Mouse (Mus musculus) limb, embryonic 11.5 days (tissue): ENCODE results near the gene Slc6a13. TPM values are rescaled to one million over a fixed set of nuclear protein-coding genes. Genes with fewer than 3 reads are reported as not detected.

Experiments
- ATAC-seq: fragments of 200-750 bp; cut with Nextera tagmentation; 2 replicates; pipeline ENCODE4 v1.8.0; 2017; ENCODE audit warnings: low read depth; ENCODE audit not compliant: insufficient number of reproducible peaks, low FRiP score, low TSS enrichment
- DNase-seq: peaks from one replicate; pipeline ENCODE4 v3.0.0-alpha.2; 2015; ENCODE audit warnings: low spot score
- H3K27ac ChIP-seq: fragments of 300-500 bp; sonication (generic); replicated peaks from 2 replicates; pipeline ENCODE4 v1.5.1; 2014; ENCODE audit warnings: low read depth, mild to moderate bottlenecking, low read length
- H3K27me3 ChIP-seq: fragments of 300-500 bp; sonication (generic); 2 replicates; pipeline ENCODE4 v1.6.1; 2014; ENCODE audit warnings: mild to moderate bottlenecking, low read length, mixed read lengths; ENCODE audit not compliant: control insufficient read depth, insufficient read depth
- H3K36me3 ChIP-seq: fragments of 300-500 bp; sonication (generic); 2 replicates; pipeline ENCODE4 v1.6.1; 2014; ENCODE audit warnings: mild to moderate bottlenecking, low read length, moderate library complexity, mixed read lengths; ENCODE audit not compliant: control insufficient read depth, insufficient read depth
- H3K4me1 ChIP-seq: fragments of 300-500 bp; sonication (generic); 2 replicates; pipeline ENCODE4 v1.6.1; 2014; ENCODE audit warnings: low read length, mixed read lengths; ENCODE audit not compliant: control insufficient read depth, insufficient read depth
- H3K4me2 ChIP-seq: fragments of 300-500 bp; sonication (generic); 2 replicates; pipeline ENCODE4 v1.6.1; 2014; ENCODE audit warnings: low read depth, mild to moderate bottlenecking, moderate library complexity; ENCODE audit not compliant: severe bottlenecking
- H3K4me3 ChIP-seq: fragments of 300-500 bp; sonication (generic); 2 replicates; pipeline ENCODE4 v1.5.1; 2014; ENCODE audit warnings: low read depth, low read length
- H3K9ac ChIP-seq: fragments of 300-500 bp; sonication (generic); 2 replicates; pipeline ENCODE4 v1.6.1; 2014; ENCODE audit warnings: mild to moderate bottlenecking, low read length
- H3K9me3 ChIP-seq: fragments of 300-500 bp; sonication (generic); 2 replicates; pipeline ENCODE4 v1.6.1; 2016; ENCODE audit warnings: low read length; ENCODE audit not compliant: control insufficient read depth
- WGBS: fragments of 180-500 bp; shearing (Covaris S2); extraction: QIAGEN DNeasy Blood & Tissue Kit; methylation state at CpG from one replicate; pipeline ENCODE4 v1.1.7; 2014; 5-methylcytosine and 5-hydroxymethylcytosine counted together
- polyA plus RNA-seq: library from polyadenylated mRNA; unstranded; fragments of >200 nt; fragmentation: Nextera tagmentation; extraction: Ambion mirVana; gene quantifications from 2 replicates; pipeline ENCODE4 v1.2.1, GENCODE M21; 2014

Gene Slc6a13
- polyA plus RNA-seq, 1 experiment from 2014 or later = 1.3 TPM

DNA sequence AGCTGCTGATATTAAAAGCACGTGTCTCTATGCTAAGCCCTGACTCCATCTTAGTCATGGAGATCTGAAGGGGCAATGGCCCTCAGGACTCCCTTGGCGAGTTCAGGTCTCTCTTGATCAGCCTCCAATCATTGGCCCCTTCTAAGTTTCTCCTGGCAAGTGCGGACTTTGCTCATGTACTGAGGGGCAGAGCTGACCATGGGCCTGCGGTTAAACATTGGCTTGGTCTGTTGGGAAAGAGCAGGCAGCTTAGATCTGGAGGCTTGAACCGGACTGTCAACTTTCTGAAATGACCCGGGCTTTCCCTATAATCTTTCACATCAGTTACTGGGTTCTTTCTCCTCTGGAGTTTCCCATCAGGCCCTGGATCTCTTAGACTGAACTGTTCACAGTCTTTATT lies 11.0 kb downstream of the Slc6a13 start:
- no peak overlapping the region for H3K4me2 ChIP-seq
- H3K27ac ChIP-seq = no peak overlapping the region
- no peak for ATAC-seq
- no peaks in the 10 kb centered on the region for H3K27me3 ChIP-seq
- H3K9me3 ChIP-seq = no peaks in the 10 kb centered on the region
- H3K4me3 ChIP-seq = no peak overlapping the region
- H3K9ac ChIP-seq = no peak overlapping the region
- DNase-seq = no peak
- no peaks in the 10 kb centered on the region for H3K4me1 ChIP-seq
- no peaks in the 10 kb centered on the region for H3K36me3 ChIP-seq
- 90% methylated on average over 6 of the region's 6 CpGs for WGBS

DNA sequence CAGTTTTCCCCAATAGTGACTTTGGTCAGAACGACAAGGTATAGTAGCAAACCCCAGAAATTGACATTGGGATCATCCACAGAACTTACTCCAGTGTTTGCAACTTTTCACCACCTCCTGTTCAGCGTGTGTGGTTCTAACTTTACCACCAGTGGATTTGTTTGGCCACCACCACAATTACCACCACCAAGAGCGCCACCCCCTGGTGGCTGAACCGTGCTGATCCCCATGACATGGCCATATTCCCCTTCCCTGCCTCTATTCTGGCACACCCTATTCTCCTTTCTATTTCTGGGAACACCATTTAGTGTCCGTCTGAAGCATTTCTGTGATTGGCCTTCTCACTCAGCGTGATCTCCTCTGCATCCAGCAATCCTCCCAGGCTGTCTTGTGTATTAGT lies 19.1 kb downstream of the Slc6a13 start:
- no peak overlapping the region for H3K4me3 ChIP-seq
- no peak overlapping the region for H3K4me2 ChIP-seq
- H3K36me3 ChIP-seq = no peaks in the 10 kb centered on the region
- no peak overlapping the region for H3K27ac ChIP-seq
- 68% methylated on average over 6 of the region's 6 CpGs for WGBS
- no peak overlapping the region for H3K9ac ChIP-seq
- no peaks in the 10 kb centered on the region for H3K4me1 ChIP-seq
- H3K27me3 ChIP-seq = no peaks in the 10 kb centered on the region
- no peaks in the 10 kb centered on the region for H3K9me3 ChIP-seq
- ATAC-seq (no peak), DNase-seq (no peak)

DNA sequence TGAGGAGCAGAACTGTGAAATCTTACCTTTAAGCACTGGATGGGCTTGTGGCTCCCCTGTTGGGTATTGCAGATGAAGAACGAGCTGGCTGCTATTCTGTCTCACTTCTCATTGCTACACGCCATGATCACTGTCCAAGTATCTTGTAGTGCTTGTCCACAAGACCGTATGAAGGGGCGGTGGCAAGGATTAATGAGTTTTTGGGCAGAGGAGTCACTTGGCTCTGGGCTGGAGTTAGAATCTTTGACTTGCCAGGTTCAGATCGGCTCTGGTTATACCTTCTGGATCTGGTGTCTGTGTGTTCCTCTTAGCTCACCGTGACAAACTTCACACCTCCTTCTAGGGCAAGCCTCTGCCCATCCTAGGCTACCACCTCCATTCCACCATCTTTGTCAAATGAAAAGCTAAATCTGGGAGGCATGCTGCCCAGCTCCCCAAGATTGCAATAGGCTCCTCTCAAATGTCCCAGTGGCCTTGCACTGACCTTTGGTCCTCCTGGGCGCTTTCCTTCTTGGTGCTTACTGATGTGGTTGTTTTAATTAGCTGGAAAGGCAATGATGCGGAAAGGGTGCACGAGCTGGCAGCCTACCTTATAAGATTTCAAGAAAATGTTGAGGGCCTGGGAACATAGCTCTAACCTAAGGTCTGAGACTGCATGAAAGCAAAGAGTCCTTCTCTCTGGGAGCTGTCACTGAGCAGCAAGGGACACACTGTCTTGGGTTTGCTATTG lies 22.5 kb downstream of the Slc6a13 start:
- no peaks in the 10 kb centered on the region for H3K36me3 ChIP-seq
- H3K9ac ChIP-seq = no peak overlapping the region
- H3K9me3 ChIP-seq = no peaks in the 10 kb centered on the region
- H3K27ac ChIP-seq = no peak overlapping the region
- H3K27me3 ChIP-seq = no peaks in the 10 kb centered on the region
- H3K4me1 ChIP-seq = peaks cover 2% of the 10 kb centered on the region; the same call in 1 of the 2 replicates
- DNase-seq (no peak), ATAC-seq (no peak)
- 83% methylated on average over 9 of the region's 9 CpGs for WGBS
- no peak overlapping the region for H3K4me3 ChIP-seq
- H3K4me2 ChIP-seq = no peak overlapping the region

DNA sequence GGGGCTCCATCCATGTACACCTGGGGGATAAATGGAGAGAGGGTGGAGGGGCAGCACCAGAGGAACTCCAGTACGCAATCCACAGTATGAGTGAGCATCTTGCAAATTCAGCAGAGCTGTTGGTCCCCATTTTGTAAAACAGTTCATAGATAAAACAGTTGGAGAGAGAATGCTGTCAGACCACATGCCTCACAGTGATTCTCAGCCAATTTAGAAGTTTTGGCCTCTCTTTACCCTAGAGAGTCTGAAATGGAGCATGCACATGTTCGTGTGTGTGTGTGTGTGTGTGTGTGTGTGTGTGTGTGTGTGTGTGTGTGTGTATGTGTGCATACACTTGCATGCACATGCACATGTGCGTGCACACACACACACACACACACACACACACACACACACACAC lies 25.3 kb downstream of the Slc6a13 start:
- WGBS = 81% methylated on average over 3 of the region's 3 CpGs
- Histone ChIP-seq H3K4me2 (no peak overlapping the region), H3K9ac (no peak overlapping the region), H3K27ac (no peak overlapping the region), H3K4me3 (no peak overlapping the region), H3K4me1 (peaks cover 8% of the 10 kb centered on the region), H3K27me3 (no peaks in the 10 kb centered on the region), H3K9me3 (no peaks in the 10 kb centered on the region), H3K36me3 (no peaks in the 10 kb centered on the region)
- DNase-seq (no peak), ATAC-seq (no peak)

DNA sequence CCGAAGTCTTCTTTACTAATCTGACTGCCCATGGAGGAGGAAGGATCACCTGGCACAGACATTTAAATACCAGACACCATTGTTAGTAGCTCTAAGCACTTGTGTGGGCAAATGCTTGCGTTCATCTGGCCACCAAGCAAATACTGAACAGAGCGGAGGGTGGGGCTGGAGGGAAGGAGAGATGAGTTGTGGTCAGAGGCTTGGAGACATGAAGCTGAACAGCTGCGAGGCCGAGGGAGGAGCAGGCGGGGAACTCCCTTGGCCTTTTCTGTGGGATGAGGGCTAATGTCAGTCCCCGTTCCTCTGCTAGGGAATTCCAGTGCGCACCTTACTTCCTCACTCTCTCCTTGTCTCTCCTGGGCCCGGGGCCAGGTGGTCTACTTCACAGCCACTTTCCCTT lies 25.7 kb downstream of the Slc6a13 start:
- H3K4me3 ChIP-seq = no peak overlapping the region
- H3K4me1 ChIP-seq = peaks cover 9% of the 10 kb centered on the region
- DNase-seq (no peak), ATAC-seq (no peak)
- no peak overlapping the region for H3K4me2 ChIP-seq
- H3K9me3 ChIP-seq = no peaks in the 10 kb centered on the region
- WGBS = 83% methylated on average over 9 of the region's 9 CpGs
- H3K27me3 ChIP-seq = no peaks in the 10 kb centered on the region
- H3K9ac ChIP-seq = no peak overlapping the region
- no peaks in the 10 kb centered on the region for H3K36me3 ChIP-seq
- no peak overlapping the region for H3K27ac ChIP-seq

DNA sequence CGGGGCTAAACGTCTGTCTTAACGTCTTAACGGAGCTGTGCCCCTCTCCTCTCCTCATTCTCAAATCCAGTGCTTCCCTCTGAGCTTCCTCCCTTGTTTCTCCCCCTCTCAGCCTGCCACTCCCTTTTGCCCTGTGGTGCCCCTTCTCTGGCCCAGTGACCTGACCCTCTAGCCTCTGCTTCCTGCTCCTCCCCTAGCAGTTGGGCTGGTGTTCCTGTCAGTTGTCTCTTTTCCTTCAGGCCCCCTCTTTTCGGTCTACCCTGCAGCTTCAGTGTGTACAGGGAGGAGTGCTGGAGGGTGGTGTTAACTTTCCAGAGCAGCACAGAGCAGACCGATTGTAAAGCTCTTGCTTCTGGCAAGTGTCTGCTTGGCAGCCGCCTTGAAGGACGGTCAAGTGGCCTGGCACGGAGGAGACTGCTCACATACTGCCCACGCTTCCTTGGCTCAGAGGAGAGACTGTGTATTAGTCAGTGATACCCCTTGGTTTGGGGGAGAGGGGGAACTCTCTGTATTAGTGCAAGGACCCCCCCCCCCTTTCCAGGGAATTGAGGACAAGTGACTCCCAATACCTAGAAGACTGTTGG lies 26.6 kb downstream of the Slc6a13 start:
- no peak overlapping the region for H3K4me3 ChIP-seq
- no peaks in the 10 kb centered on the region for H3K9me3 ChIP-seq
- DNase-seq = no peak
- no peak overlapping the region for H3K27ac ChIP-seq
- no peaks in the 10 kb centered on the region for H3K36me3 ChIP-seq
- 49% methylated on average over 10 of the region's 10 CpGs for WGBS
- ATAC-seq = no peak
- no peak overlapping the region for H3K9ac ChIP-seq
- no peak overlapping the region for H3K4me2 ChIP-seq
- H3K4me1 ChIP-seq = peaks cover 9% of the 10 kb centered on the region
- H3K27me3 ChIP-seq = no peaks in the 10 kb centered on the region

DNA sequence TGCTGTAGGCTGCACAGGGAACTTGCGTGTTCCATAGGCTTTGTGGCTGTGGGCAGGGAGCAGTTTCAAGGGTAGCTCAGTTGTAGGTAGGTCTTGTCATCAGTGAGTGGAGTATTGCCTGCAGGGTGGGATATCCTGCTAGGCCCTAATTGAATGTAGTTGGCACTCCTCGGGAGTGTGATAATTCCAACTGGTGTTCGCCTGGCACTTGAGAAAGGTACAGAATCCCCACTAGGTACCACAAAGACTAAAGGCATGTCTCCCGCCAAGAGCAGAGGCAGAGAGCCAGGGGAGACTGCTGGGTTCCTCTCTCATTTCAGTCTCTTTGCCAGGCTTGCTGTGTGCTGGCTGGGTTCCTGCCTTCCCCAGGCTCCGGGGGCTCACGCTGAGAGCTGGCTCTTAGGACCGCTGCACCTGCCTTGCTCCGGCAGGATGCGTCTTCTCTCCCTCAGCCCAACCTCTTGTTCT lies 28.4 kb downstream of the Slc6a13 start:
- no peak for ATAC-seq
- H3K36me3 ChIP-seq = no peaks in the 10 kb centered on the region
- no peak overlapping the region for H3K27ac ChIP-seq
- no peaks in the 10 kb centered on the region for H3K9me3 ChIP-seq
- H3K27me3 ChIP-seq = no peaks in the 10 kb centered on the region
- no peak overlapping the region for H3K4me3 ChIP-seq
- H3K4me2 ChIP-seq = no peak overlapping the region
- H3K4me1 ChIP-seq = peaks cover 9% of the 10 kb centered on the region
- 58% methylated on average over 9 of the region's 9 CpGs for WGBS
- H3K9ac ChIP-seq = no peak overlapping the region
- DNase-seq = no peak

DNA sequence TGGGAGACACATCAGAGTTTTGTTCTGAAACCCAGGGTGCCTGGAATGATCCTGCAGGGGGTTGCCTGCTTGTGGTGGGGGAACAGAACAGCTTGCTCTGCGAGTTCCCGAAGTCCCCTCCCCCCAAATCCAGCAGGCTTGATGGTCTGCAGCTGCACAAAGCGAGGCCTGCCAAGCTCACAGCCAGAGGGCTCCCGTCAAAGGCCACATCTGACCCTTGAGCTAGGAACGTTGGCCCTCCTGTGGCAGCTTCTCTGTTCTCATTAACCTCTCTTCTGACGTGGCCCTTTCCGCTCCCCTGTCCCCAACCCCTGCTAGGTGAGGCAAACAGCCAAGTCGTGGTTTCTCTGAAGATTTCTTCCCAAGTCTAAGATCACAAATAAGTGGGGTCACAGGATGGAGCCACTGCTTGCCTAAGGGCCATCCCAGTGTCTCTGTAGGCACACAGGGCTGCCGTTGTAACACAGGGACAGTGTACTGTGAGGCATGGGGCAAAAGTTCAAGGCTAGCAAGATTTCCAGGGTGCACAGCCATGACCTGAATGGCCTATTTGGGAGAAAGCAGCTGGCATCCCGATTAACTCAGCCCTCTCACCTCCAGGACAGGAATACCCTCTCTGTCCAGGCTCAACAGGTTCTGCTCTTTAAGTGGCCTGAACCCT lies 30.0 kb downstream of the Slc6a13 start:
- Histone ChIP-seq H3K27ac (0 out of 2 replicates have a peak overlapping the region, but pooled peaks have one; percentile 2), H3K4me1 (peaks cover 9% of the 10 kb centered on the region), H3K4me2 (no peak overlapping the region), H3K9ac (no peak overlapping the region), H3K9me3 (no peaks in the 10 kb centered on the region), H3K36me3 (no peaks in the 10 kb centered on the region), H3K4me3 (no peak overlapping the region), H3K27me3 (no peaks in the 10 kb centered on the region)
- peak; percentile 72 for ATAC-seq
- WGBS = 9% methylated on average over 10 of the region's 10 CpGs
- peak; percentile 66 for DNase-seq
